Mouse (Mus musculus) kidney, adult 2 months (tissue): ENCODE data around the gene Prpf31.

Experiments
- CTCF ChIP-seq: fragments of 200-500 bp; conservative IDR thresholded peaks from 2 replicates; pipeline ENCODE4 v1.5.1; 2011; ENCODE audit warnings: low read depth, mild to moderate bottlenecking, control low read depth, low read length, moderate library complexity, mixed read lengths; ENCODE audit not compliant: insufficient read depth, insufficient read length
- POLR2A ChIP-seq: fragments of 200-500 bp; IDR thresholded peaks from one replicate; pipeline ENCODE4 v1.6.1; 2011; ENCODE audit warnings: low read depth, low read length, control low read depth

- TF ChIP-seq CTCF, result no peak
- TF ChIP-seq POLR2A, result no peak
These were observed 28.8 kb downstream of the Prpf31 start for GRCm38 (mm10) chr7:3658578-3658977.
